Mouse (Mus musculus) stomach, postnatal 0 days (tissue): ENCODE data around the gene Zswim3. TPM values are rescaled to one million over a fixed set of nuclear protein-coding genes. Genes with fewer than 3 reads are reported as not detected.
A peak's percentile ranks its signal among the peaks of the same experiment; 100 is the strongest.

Experiments
- ATAC-seq: fragments of 200-750 bp; cut with Nextera tagmentation; 2 replicates; pipeline ENCODE4 v1.8.0; 2017; ENCODE audit not compliant: low FRiP score, low TSS enrichment
- DNase-seq: peaks from one replicate; pipeline ENCODE4 v3.0.0-alpha.2; 2016; ENCODE audit warnings: low spot score
- H3K27ac ChIP-seq: fragments of 300-500 bp; sonication (generic); replicated peaks from 2 replicates; pipeline ENCODE4 v1.5.1; 2014; ENCODE audit warnings: mild to moderate bottlenecking, control low read depth
- H3K27me3 ChIP-seq: fragments of 300-500 bp; sonication (generic); 2 replicates; pipeline ENCODE4 v1.6.1; 2014; ENCODE audit warnings: low read length; ENCODE audit not compliant: control insufficient read depth, insufficient read depth
- H3K36me3 ChIP-seq: fragments of 300-500 bp; sonication (generic); 2 replicates; pipeline ENCODE4 v1.6.1; 2014; ENCODE audit warnings: low read length, mixed read lengths; ENCODE audit not compliant: control insufficient read depth, insufficient read depth
- H3K4me1 ChIP-seq: fragments of 300-500 bp; sonication (generic); replicated peaks from 2 replicates; pipeline ENCODE4 v1.6.1; 2014; ENCODE audit warnings: antibody characterized with exemption; ENCODE audit not compliant: control insufficient read depth, insufficient read depth
- H3K4me2 ChIP-seq: fragments of 300-500 bp; sonication (generic); replicated peaks from 2 replicates; pipeline ENCODE4 v1.6.1; 2014; ENCODE audit warnings: low read depth, mild to moderate bottlenecking, control low read depth, moderate library complexity
- H3K4me3 ChIP-seq: fragments of 300-500 bp; sonication (generic); 2 replicates; pipeline ENCODE4 v1.5.1; 2014; ENCODE audit warnings: low read depth, low read length, control low read depth
- H3K9ac ChIP-seq: fragments of 300-500 bp; sonication (generic); 2 replicates; pipeline ENCODE4 v1.6.1; 2014; ENCODE audit warnings: mild to moderate bottlenecking, low read length, control low read depth, mixed read lengths
- H3K9me3 ChIP-seq: fragments of 300-500 bp; sonication (generic); 2 replicates; pipeline ENCODE4 v1.6.1; 2016; ENCODE audit warnings: low read length; ENCODE audit not compliant: control insufficient read depth
- CTCF ChIP-seq: IDR thresholded peaks from 2 replicates; pipeline ENCODE4 v1.5.1; 2016; ENCODE audit warnings: antibody characterized with exemption, low read depth, mild to moderate bottlenecking, moderate library complexity
- EP300 ChIP-seq: optimal IDR thresholded peaks from 2 replicates; pipeline ENCODE3; 2016; ENCODE audit warnings: antibody characterized with exemption
- WGBS: fragments of 180-500 bp; shearing (Covaris S2); extraction: QIAGEN DNeasy Blood & Tissue Kit; methylation state at CpG from one replicate; pipeline ENCODE4 v1.1.7; 2014; 5-methylcytosine and 5-hydroxymethylcytosine counted together
- polyA plus RNA-seq: library from polyadenylated mRNA; unstranded; fragments of >200 nt; fragmentation: Nextera tagmentation; extraction: Ambion mirVana; gene quantifications from 2 replicates; pipeline ENCODE4 v1.2.1, GENCODE M21; 2015

Zswim3 gene
- polyA plus RNA-seq, 1 experiment from 2014 or later: 4.4 TPM

- no peak overlapping the region for H3K27ac ChIP-seq
- peaks cover 11% of the 10 kb centered on the region for H3K36me3 ChIP-seq
- H3K27me3 ChIP-seq: no peaks in the 10 kb centered on the region
- H3K4me1 ChIP-seq: 0 out of 2 replicates have a peak, but pooled peaks cover 3% of the 10 kb centered on the region
- no peak for ATAC-seq
- no peak overlapping the region for H3K9ac ChIP-seq
- 73% methylated on average over 10 of the region's 10 CpGs for WGBS
- TF ChIP-seq CTCF (no peak), EP300 (no peak)
- H3K4me2 ChIP-seq: no peak overlapping the region
- no peak overlapping the region for H3K4me3 ChIP-seq
- no peak for DNase-seq
- no peaks in the 10 kb centered on the region for H3K9me3 ChIP-seq
These were observed 17.1 kb upstream of the Zswim3 start for GRCm38 (mm10) chr2:164787779-164788178.

DNA sequence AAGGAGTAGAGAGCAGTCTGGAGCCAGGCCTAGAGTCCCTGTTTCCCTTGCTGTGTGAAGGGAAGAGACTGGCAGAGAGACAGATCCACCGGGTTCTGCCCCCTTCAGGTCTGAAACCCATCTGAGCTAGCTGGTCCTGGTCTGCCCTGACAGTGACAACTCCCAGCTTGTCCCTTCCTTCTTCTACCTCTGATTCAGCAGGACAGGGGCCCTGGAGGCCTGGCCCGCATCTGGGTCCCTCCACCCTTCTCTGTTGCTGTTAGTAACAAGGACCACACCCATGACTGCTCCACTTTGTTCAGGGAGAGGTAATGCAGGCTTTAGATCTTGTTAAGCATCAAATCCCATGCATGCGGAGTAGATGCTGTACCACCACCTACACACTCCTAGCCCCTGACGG is 16.5 kb upstream of the Zswim3 start:
- Histone ChIP-seq H3K9ac (no peak overlapping the region), H3K4me2 (no peak overlapping the region), H3K36me3 (peaks cover 14% of the 10 kb centered on the region), H3K4me3 (no peak overlapping the region), H3K9me3 (no peaks in the 10 kb centered on the region), H3K27ac (no peak overlapping the region), H3K4me1 (0 out of 2 replicates have a peak, but pooled peaks cover 3% of the 10 kb centered on the region), H3K27me3 (no peaks in the 10 kb centered on the region)
- TF ChIP-seq CTCF (no peak), EP300 (no peak)
- WGBS: 51% methylated on average over 4 of the region's 4 CpGs
- DNase-seq (no peak), ATAC-seq (no peak)

DNA sequence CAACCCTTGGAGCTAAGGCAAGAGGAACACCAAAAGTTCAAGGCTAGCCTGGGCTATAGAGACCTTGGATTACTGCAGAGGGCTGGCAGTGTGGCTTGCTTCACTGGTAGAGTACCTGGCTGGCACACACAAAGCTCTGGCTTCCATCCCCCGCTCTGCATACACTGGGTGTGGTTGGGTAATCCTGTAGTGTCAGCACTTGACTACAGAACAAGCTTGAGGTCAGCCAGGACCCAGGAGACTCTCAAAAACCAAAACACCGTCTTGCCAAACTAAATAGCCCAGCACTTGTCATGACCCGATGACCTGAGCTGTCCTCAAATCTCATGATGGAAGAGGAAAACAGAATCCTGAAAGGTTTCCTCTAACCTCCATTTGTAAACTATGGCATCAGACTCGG is 14.4 kb upstream of the Zswim3 start:
- no peak overlapping the region for H3K4me2 ChIP-seq
- H3K9me3 ChIP-seq: no peaks in the 10 kb centered on the region
- H3K27me3 ChIP-seq: no peaks in the 10 kb centered on the region
- no peak overlapping the region for H3K9ac ChIP-seq
- TF ChIP-seq CTCF (no peak), EP300 (no peak)
- no peak overlapping the region for H3K27ac ChIP-seq
- 54% methylated on average over 4 of the region's 4 CpGs for WGBS
- H3K4me1 ChIP-seq: no peaks in the 10 kb centered on the region
- DNase-seq (no peak), ATAC-seq (no peak)
- no peak overlapping the region for H3K4me3 ChIP-seq
- H3K36me3 ChIP-seq: peaks cover 17% of the 10 kb centered on the region

DNA sequence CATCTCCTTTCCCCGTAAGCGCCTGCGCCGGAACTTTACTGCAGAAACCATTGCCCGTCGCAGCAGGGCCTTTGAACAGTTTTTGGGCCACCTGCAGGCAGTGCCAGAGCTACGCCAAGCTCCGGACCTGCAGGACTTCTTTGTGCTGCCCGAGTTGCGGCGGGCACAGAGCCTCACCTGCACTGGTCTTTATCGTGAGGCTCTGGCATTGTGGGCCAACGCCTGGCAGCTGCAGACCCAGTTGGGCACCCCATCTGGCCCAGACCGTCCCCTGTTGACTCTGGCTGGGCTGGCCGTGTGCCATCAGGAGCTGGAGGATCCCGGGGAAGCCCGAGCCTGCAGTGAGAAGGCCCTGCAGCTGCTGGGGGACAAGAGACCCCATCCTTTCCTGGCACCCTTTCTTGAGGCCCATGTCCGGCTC is 13.0 kb upstream of the Zswim3 start:
- Histone ChIP-seq H3K4me3 (no peak overlapping the region), H3K9me3 (no peaks in the 10 kb centered on the region), H3K4me1 (no peaks in the 10 kb centered on the region), H3K27me3 (no peaks in the 10 kb centered on the region), H3K36me3 (peaks cover 17% of the 10 kb centered on the region), H3K9ac (no peak overlapping the region), H3K4me2 (no peak overlapping the region), H3K27ac (no peak overlapping the region)
- TF ChIP-seq EP300: no peak
- no peak for TF ChIP-seq CTCF
- 87% methylated on average over 18 of the region's 18 CpGs for WGBS
- no peak for DNase-seq
- no peak for ATAC-seq

GRCm38 (mm10) chr2:164792400-164793190 is 12.3 kb upstream of the Zswim3 start:
- H3K9ac ChIP-seq: no peak overlapping the region
- no peak overlapping the region for H3K27ac ChIP-seq
- TF ChIP-seq EP300: no peak
- TF ChIP-seq CTCF: no peak
- no peak for DNase-seq
- peaks cover 17% of the 10 kb centered on the region for H3K36me3 ChIP-seq
- ATAC-seq: no peak
- H3K4me3 ChIP-seq: no peak overlapping the region
- H3K9me3 ChIP-seq: no peaks in the 10 kb centered on the region
- 86% methylated on average over 12 of the region's 12 CpGs for whole genome bisulfite sequencing
- no peak overlapping the region for H3K4me2 ChIP-seq
- no peaks in the 10 kb centered on the region for H3K27me3 ChIP-seq
- no peaks in the 10 kb centered on the region for H3K4me1 ChIP-seq

DNA sequence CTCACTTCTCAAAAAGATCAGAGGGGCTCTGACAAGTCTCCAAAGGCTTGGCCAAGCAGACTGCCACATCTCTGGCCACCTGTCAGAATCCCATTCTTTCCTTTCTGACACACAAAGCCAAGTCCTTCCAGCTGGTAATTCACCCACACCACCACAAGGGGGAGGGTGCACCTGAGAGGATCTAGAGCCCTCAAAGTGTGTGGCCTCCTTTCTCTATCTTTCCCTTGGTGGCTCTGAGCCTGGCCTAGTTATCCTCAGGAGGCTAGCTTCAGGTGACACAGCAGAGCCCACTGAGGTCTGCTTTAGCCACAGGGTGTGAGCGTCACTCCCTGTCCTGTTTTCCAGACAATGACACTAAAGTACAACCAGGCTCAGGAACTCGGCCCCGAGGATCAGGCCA is 11.7 kb upstream of the Zswim3 start:
- H3K4me2 ChIP-seq: no peak overlapping the region
- no peaks in the 10 kb centered on the region for H3K27me3 ChIP-seq
- no peak; the same call in 1 of the 2 replicates for ATAC-seq
- WGBS: 80% methylated on average over 3 of the region's 3 CpGs
- H3K9ac ChIP-seq: no peak overlapping the region
- H3K9me3 ChIP-seq: no peaks in the 10 kb centered on the region
- no peak for TF ChIP-seq EP300
- peak; percentile 82 for TF ChIP-seq CTCF
- no peaks in the 10 kb centered on the region for H3K4me1 ChIP-seq
- no peak overlapping the region for H3K27ac ChIP-seq
- DNase-seq: peak; percentile 67
- H3K36me3 ChIP-seq: peaks cover 21% of the 10 kb centered on the region
- H3K4me3 ChIP-seq: no peak overlapping the region
